Mouse (Mus musculus): ENCODE data around the gene Slc44a3.

Slc44a3 gene

DNA sequence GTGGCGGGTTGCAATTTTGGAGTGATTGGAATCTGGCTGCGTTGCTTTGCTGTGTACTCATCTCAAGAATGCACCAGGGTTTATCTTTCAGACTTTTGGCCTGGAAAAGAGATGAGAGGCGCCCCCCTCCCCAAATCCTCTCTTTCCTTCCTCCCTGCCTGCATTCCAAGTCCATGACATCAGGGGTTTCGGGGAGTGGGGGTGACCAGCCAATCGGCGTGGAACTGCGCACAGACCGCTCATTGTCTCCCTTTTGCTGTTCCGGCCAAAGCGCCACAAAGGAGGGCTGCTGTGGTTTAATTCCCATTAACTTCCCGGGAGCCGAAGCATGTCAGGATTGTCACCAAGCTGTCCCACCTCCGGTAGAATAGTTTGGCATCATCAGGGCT is 104.7 kb downstream of the Slc44a3 start:
- DNase-seq (ENCODE audit: low read depth, low spot score): peak; percentile 39

DNA sequence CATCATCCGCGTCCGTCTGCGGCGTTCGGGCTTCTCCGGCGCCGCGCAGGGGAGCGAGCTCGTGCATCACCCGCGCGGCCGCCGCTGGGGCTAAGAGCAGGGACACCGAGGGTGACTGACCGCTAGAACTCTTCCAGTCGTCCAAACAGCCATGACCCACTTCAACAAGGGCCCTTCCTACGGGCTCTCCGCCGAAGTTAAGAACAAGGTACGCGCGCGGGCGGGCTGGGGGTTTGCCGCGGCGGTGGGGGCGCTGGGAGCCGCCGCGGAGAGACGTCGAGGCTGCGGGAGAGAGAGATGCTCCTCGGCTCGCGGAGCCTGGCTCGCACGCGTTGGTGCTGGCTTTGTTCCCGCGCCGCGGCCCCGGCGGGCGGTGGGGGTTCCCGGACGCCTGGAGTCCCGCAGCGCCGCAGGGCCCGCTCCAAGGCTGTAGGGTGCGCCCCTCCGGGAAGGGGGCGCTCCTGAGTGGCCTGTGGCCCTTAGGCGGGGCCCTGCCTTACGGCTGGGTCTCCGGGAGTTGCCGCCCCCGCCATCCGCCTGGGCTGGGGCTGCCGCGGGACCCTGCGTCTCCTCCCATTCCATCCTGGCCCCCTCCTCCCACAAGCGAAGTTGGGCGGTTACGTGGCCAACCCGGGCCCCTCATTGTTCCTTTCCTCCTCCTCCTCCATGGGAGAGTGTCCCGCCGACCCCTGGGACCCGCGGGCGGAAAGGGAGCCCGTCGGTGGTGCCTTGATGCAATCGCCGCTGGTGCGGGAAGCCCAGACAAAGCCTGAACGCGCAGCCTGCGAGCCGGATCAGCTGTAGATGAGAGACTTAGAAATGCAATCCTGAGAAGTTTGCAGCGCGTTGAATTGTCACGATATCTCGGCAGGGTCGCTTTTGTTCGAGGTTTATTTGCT is 105.3 kb downstream of the Slc44a3 start:
- DNase-seq (ENCODE audit: low read depth, low spot score): peak; percentile 36

DNA sequence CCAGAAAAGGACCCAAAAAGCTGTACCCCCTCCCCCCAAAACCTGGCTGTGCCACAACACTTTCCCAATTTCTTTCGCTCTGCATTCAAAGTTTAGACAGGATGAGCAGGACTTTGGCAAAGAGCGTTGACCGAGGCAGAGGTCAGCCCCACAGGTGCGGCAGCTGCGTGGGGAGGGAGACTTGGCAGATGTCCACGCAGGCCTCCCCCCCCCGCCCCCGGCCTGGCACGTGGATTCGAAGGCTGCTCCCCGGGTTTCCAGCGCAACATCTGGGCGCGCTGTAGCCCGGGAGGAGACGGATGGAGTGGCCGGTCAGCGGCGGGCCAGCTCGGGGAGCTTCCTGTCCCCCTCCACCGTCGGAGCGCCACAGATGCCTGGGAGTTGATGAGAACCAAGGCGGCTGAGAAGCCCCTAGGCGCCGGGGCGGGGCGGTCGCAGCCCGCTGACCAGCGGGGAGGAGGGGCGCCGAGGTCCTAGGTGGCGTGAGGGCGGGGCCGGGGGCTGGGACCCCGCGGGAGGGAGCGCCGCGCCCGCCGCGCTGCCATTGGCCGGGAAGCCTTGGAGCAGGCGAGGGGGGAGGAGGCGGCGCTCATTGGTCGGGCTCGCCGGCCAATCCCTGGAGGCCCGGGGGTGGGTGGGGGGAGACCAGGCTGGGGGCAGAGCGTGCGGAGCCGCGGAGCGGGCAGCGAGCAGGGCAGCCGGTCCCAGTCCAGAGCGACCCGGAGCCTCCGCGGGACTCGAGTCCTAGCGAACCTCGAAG is 106.2 kb downstream of the Slc44a3 start, which contains the start of gene Cnn3:
Cnn3 (plus strand) TSS at position 637 of the 760 bp plus-strand sequence.
- DNase-seq (ENCODE audit: low read depth, low spot score): peak; percentile 90

DNA sequence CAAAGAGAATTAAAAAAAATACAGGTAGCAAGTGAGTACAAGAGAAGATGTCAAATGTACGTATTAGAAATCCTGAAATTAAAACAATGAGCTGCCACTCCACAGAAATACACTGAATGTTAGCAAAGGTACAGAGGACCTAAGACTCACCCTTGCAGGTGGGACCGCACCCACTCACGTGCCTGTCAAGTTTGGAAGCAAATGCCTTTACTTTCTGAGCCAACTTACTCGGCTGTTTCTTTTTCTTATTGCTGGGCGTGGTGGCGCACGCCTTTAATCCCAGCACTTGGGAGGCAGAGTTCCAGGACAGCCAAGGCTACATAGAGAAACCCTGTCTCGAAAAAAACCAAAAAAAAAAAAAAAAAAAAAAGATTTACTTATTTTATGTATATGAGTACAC is 109.8 kb downstream of the Slc44a3 start:
- DNase-seq (ENCODE audit: low read depth, low spot score): no peak

- DNase-seq (ENCODE audit: low read depth, low spot score): no peak
Measured at GRCm38 (mm10) chr3:121418850-121419435, 113.3 kb downstream of the Slc44a3 start.

- no peak for DNase-seq (ENCODE audit: low read depth, low spot score)
Measured at GRCm38 (mm10) chr3:121418251-121418601, 114.0 kb downstream of the Slc44a3 start.

DNA sequence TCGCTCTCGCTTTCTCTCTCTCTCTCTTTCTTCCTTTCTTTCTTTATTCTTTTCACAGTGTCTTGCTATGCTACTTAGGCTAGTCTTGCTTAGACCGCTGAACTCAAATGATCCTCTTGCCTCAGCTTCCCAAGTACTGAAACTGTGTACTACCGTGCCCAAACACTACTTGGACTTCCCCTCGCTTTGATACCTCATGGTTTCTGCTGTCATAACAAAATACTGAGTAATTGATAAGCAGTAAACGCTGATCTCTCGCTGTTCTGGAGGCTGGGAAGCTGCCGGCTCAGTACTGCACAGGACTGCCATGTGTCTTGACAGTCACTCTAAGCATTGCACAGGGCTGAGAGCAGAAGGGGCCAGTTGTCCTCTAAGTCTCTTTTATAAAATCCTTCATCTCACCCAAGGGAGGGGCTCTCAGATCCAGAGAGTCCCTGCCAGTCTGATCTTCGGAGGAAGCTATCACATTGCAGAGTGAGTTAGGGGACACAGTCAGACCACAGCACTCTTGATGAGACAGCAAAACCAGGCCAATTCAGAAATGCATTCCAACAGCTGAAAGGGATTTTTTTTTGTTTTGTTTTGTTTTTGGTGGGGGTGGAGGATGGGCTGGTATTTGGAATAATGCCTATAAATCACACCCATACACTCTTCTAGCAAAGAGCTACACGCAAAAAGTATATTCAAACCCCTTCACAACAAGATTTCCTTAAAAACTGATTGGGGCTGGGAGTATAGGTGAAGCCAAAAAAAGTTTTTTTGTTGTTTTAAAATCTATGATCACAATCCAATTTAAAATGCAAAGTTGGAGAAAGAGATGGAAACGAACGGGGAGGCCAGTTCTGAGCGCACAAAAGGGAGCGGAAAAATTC is 114.6 kb downstream of the Slc44a3 start:
- DNase-seq (ENCODE audit: low read depth, low spot score): no peak

DNA sequence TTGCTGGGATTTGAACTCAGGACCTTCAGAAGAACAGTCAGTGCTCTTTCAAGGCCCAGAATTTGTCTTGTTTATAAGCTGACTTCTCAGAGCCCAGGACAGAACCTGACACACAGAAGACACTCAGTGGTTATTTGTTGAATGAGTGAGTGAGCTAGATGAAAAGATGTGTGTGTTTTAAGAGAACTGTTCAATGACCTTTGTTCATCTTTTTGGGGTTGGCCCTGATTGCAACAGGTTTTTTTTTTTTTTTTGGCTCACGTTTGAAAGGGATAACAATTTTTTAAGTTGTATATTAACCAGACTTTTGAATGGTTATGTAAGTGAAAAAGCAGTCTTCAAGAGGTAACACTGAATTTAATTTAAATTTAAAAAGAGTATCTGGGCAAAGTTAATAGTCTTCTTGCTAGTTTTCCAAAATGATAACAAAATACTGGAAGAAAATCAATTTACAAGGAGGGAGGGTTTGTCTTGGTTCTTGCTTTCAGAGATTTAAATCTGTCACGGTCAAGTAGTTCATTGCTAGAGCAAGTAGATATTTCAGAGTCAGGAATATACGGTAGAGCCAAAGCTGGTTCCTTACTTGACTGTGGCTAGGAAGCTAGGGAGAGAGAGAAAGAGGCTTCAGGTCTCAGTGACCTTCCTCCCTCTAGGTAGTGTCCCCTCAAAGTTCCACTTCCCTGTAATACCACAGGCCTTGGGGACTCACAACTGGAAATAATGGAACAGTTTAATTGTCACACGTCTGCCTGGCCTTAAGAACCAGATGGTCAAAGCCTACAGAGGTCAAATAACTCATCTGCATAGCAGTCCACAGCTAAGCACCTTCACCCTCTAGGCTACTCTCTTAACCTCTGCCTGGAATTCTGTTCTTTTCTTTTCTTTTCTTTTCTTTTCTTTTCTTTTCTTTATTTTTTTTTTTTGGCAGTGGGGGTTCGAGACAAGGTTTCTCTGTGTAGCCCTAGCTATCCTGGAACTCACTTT is 115.7 kb downstream of the Slc44a3 start:
- no peak for DNase-seq (ENCODE audit: low read depth, low spot score)

GRCm38 (mm10) chr3:121411450-121411849 is 120.8 kb downstream of the Slc44a3 start:
- no peak for DNase-seq (ENCODE audit: low read depth, low spot score)

Data from skeletal muscle tissue, adult 2 months (tissue).